Mouse (Mus musculus) monocyte, adult 5-6 weeks (primary cell): ENCODE measurements around the gene Rtp2. TPM values are rescaled to one million over a fixed set of nuclear protein-coding genes. Genes with fewer than 3 reads are reported as not detected.
A peak's percentile ranks its signal among the peaks of the same experiment; 100 is the strongest.
"Not testable (repeated sequence)": the region's sequence is repeated elsewhere in the genome, so short reads cannot be mapped to it uniquely, and the experiment has no call there.

ENCODE experiments used
- ATAC-seq: fragments of 153-309, 156-312 bp; replicated peaks from 2 replicates; pipeline ENCODE4 v1.8.0; 2017; ENCODE audit warnings: mild to moderate bottlenecking; ENCODE audit not compliant: low TSS enrichment, insufficient number of reproducible peaks, severe bottlenecking, poor library complexity, low FRiP score
- total RNA-seq: library from RNA; stranded (forward); fragments of 200-1000, 200-491, 200-594 nt; gene quantifications from 3 replicates; pipeline ENCODE4 v1.2.3, GENCODE M21; 2017

The Rtp2 gene
- total RNA-seq, 1 experiment from 2014 or later, result not detected

DNA sequence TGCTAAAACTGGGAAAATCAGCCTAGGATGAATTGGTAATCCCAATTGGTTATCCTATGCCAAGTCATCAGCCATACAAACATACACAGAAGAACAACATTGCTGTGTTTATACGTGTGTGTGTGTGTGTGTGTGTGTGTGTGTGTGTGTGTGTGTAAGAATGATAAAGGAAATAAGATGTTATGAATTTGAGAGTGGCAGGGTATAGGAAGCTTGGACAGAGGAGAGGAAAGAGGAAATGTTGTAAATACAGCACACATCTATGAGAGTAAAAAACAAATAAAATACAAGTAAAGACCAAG is 21.7 kb upstream of the Rtp2 start:
- ATAC-seq, result no peak

DNA sequence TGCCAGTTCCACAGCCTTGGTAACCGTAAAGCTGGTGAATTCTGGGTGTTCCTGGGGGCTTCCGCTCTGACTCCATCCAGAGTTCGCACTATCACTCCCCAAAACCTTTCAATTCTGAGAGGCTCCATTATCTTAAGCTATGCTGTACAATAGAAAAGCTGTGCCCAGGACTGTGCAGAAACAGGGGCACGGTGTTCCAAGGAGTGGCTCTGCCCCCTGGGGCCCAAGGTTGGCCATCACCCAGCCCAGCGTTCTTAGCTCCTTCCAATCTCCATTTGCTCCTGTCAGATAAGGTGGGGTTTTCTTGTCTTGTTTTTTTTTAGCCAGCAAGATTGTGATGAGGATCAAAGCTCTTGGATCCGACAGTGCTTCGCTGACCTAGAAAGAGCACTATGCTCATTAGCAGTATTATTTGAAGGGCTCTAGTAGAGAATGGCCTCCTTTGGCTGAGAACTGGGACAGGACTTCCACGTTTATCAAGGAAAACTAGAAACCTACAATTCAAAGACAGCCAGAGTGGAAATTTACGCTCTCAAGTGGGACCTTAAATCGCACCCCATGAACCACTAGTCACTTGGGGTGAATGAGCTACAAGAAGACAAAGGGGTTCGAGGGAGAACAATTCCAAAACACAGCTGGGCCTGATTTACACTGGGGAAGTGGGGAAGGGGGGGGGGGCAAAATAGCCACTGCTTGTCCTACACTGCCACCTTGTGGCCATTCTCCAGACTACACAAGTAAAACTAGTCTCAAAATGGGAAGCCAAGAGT is 21.2 kb upstream of the Rtp2 start:
- ATAC-seq, result no peak

- ATAC-seq, result no peak
Observed at GRCm38 (mm10) chr16:23952101-23952727, 20.0 kb upstream of the Rtp2 start.

GRCm38 (mm10) chr16:23947654-23948053 is 15.5 kb upstream of the Rtp2 start:
- no peak for ATAC-seq

GRCm38 (mm10) chr16:23944801-23945200 is 12.6 kb upstream of the Rtp2 start:
- ATAC-seq, result no peak

DNA sequence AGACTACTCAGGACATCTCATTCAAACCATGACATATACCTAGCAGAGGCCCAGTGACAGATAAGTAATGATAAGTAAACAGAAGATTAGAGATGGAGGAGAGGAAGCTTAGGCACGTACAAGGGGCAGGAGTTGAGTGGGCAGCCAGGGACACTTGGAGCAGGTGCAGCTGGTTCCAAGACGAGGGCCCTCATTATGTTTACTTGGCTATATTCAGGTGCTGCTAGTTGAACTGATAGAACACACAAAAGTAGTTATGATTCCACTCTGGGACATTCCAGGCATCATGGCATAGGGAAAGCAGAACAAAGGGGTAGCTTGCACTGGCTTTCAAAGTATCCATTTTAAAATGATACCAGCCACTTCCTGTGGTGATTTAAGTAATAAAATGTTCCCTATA is 2.2 kb upstream of the Rtp2 start:
- no peak for ATAC-seq

GRCm38 (mm10) chr16:23931275-23931674 is 919 bp downstream of the Rtp2 start:
- no peak for ATAC-seq

- ATAC-seq, result 0 out of 2 replicates have a peak, but pooled peaks have one; percentile 10
Observed at GRCm38 (mm10) chr16:23930426-23931073, 1.6 kb downstream of the Rtp2 start.

GRCm38 (mm10) chr16:23927301-23928114 is 4.7 kb downstream of the Rtp2 start:
- peak; percentile 70 for ATAC-seq

DNA sequence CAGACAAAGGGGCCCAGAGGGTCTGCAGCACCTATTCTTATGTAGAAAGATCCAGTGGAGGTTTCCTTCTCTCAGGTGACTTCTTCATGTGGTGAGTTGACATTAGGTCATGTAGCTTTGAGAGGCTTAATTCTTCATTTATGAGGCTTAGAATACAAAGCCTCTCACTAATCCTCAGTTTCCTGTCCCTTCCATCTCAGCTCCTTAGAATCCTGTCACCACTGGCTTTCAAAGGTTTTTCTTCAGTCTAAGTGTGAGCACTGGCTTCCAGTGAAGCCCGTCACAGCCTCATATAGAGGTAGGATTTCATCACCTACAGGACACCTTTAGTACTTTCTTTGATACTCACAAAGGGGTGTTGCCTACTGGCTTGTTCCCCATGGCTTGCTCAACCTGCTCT is 9.3 kb downstream of the Rtp2 start:
- no peak for ATAC-seq

GRCm38 (mm10) chr16:23921697-23922096 is 10.5 kb downstream of the Rtp2 start:
- no peak for ATAC-seq

GRCm38 (mm10) chr16:23919418-23919817 is 12.8 kb downstream of the Rtp2 start:
- ATAC-seq, result no peak

DNA sequence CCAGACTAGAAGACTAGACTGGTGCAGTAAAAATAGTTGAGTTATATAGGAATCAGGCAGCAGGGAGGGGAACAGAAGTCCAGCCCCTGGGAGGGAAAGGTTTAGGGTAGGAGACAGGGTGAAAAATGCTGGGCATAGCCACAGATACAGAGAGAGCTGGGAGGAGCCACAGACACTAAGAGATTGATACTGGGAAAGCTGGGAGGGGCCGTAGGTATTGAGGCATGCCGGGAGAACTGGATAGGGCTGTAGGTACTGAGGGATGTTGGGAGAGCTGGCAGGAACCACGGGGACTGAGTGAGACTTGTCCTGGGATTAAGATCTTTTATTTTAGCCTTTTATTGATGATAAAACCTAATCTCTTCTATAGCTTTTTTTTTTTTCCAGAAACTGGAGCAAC is 18.8 kb downstream of the Rtp2 start:
- ATAC-seq, result no peak

GRCm38 (mm10) chr16:23912741-23913140 is 19.5 kb downstream of the Rtp2 start:
- ATAC-seq, result no peak

DNA sequence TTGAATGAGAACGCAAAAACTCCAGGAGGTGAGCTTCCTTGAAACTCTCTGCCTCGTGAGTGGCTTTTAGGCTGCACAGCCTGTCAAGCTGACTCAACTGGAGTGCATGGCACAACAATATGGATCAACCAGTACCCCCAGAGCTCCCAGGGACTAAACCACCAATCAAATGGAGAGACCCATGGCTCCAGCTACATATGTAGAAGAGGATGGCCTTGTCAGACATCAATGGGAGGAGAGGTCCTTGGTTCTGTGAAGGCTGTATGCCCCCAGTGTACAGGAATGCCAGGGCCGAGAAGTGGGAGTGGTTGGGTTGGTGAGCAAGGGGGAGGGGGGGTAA is 23.2 kb downstream of the Rtp2 start:
- ATAC-seq, result not testable (repeated sequence)

GRCm38 (mm10) chr16:23908076-23909014 is 23.8 kb downstream of the Rtp2 start:
- ATAC-seq, result not testable (repeated sequence)

GRCm38 (mm10) chr16:23906586-23906985 is 25.6 kb downstream of the Rtp2 start:
- not testable (repeated sequence) for ATAC-seq

DNA sequence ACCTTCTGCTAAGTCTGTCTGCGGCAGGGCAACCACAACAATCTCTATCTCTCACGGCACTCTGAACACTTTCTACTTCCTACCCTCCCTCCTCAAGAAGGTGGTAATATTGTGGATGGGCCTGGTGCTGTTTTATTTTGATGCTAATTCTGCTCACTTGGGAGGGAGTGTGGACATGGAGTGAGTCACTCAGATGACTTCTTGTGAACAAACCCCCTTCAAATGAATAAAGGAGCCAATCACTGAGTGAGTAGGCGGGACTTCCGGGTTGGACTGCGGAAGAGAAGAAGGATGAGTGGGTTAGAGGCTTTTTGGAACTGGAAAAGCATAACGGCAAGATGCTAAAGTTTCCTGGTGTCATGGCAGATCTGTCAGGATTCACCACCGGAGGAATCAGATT is 30.8 kb downstream of the Rtp2 start:
- ATAC-seq, result no peak
